Mouse (Mus musculus) megakaryocyte, embryonic 14.5 days (primary cell): Measurements from ENCODE around the gene Tex19.2. TPM values are rescaled to one million over a fixed set of nuclear protein-coding genes. Genes with fewer than 3 reads are reported as not detected.
A peak's percentile ranks its signal among the peaks of the same experiment; 100 is the strongest.
"Not testable (repeated sequence)": the region's sequence is repeated elsewhere in the genome, so short reads cannot be mapped to it uniquely, and the experiment has no call there.

Experiments
- H3K27me3 ChIP-seq: replicated peaks from 2 replicates; pipeline ENCODE3; 2012; ENCODE audit warnings: inconsistent platforms
- H3K36me3 ChIP-seq: replicated peaks from 2 replicates; pipeline ENCODE3; 2012; ENCODE audit warnings: low read length, inconsistent platforms, mixed read lengths
- H3K4me1 ChIP-seq: 2 replicates; pipeline ENCODE4 v1.6.1; 2012; ENCODE audit warnings: inconsistent platforms
- H3K4me3 ChIP-seq: replicated peaks from 2 replicates; pipeline ENCODE3; 2012; ENCODE audit warnings: moderate library complexity, mild to moderate bottlenecking, inconsistent platforms
- H3K9me3 ChIP-seq: 2 replicates; pipeline ENCODE4 v1.6.1; 2012; ENCODE audit warnings: inconsistent platforms
- FLI1 ChIP-seq: IDR thresholded peaks from 2 replicates; pipeline ENCODE4 v1.6.1; 2012; ENCODE audit warnings: low read length, inconsistent platforms, mixed read lengths
- GATA1 ChIP-seq: IDR thresholded peaks from 3 replicates; pipeline ENCODE4 v1.6.1; 2012; ENCODE audit warnings: mixed read lengths, low read length, inconsistent platforms, borderline replicate concordance
- polyA plus RNA-seq: library from polyadenylated mRNA; stranded (reverse); fragments of >175 nt; gene quantifications from 2 replicates; pipeline ENCODE4 v1.2.3, GENCODE M21; 2012; ENCODE audit warnings: low replicate concordance; ENCODE audit not compliant: insufficient read depth

Tex19.2 gene
- polyA plus RNA-seq, 1 experiment: 0.08 TPM

- Histone ChIP-seq H3K4me1 (peaks cover 24% of the 10 kb centered on the region), H3K27me3 (no peaks in the 10 kb centered on the region), H3K4me3 (peak overlapping the region; percentile 9), H3K9me3 (no peaks in the 10 kb centered on the region), H3K36me3 (no peaks in the 10 kb centered on the region)
- TF ChIP-seq GATA1: no peak
- TF ChIP-seq FLI1: no peak
Measured at GRCm38 (mm10) chr11:121090943-121091342, 27.5 kb downstream of the Tex19.2 start.

- TF ChIP-seq GATA1 (no peak), FLI1 (no peak)
- H3K4me1 ChIP-seq: peaks cover 24% of the 10 kb centered on the region
- no peaks in the 10 kb centered on the region for H3K9me3 ChIP-seq
- no peaks in the 10 kb centered on the region for H3K27me3 ChIP-seq
- H3K36me3 ChIP-seq: no peaks in the 10 kb centered on the region
- H3K4me3 ChIP-seq: no peak overlapping the region
Measured at GRCm38 (mm10) chr11:121089756-121090546, 28.5 kb downstream of the Tex19.2 start.

- Histone ChIP-seq H3K9me3 (no peaks in the 10 kb centered on the region), H3K36me3 (no peaks in the 10 kb centered on the region), H3K4me1 (peaks cover 25% of the 10 kb centered on the region), H3K4me3 (no peak overlapping the region), H3K27me3 (no peaks in the 10 kb centered on the region)
- TF ChIP-seq GATA1 (no peak), FLI1 (no peak)
Measured at GRCm38 (mm10) chr11:121088997-121089396, 29.5 kb downstream of the Tex19.2 start.

- no peaks in the 10 kb centered on the region for H3K36me3 ChIP-seq
- no peaks in the 10 kb centered on the region for H3K27me3 ChIP-seq
- H3K4me3 ChIP-seq: no peak overlapping the region
- H3K4me1 ChIP-seq: peaks cover 41% of the 10 kb centered on the region
- TF ChIP-seq GATA1 (no peak), FLI1 (no peak)
- H3K9me3 ChIP-seq: no peaks in the 10 kb centered on the region
Measured at GRCm38 (mm10) chr11:121086296-121086695, 32.2 kb downstream of the Tex19.2 start.

- peaks cover 45% of the 10 kb centered on the region for H3K4me1 ChIP-seq
- H3K9me3 ChIP-seq: no peaks in the 10 kb centered on the region
- TF ChIP-seq GATA1 (no peak), FLI1 (no peak)
- H3K4me3 ChIP-seq: no peak overlapping the region
- H3K36me3 ChIP-seq: no peaks in the 10 kb centered on the region
- peaks cover 3% of the 10 kb centered on the region for H3K27me3 ChIP-seq
Measured at GRCm38 (mm10) chr11:121085181-121085580, 33.3 kb downstream of the Tex19.2 start.

GRCm38 (mm10) chr11:121082857-121083500 is 35.5 kb downstream of the Tex19.2 start:
- Histone ChIP-seq H3K9me3 (no peaks in the 10 kb centered on the region), H3K4me3 (peak overlapping the region; percentile 83), H3K36me3 (no peaks in the 10 kb centered on the region), H3K27me3 (peaks cover 17% of the 10 kb centered on the region), H3K4me1 (peaks cover 54% of the 10 kb centered on the region)
- TF ChIP-seq GATA1: no peak
- no peak for TF ChIP-seq FLI1

GRCm38 (mm10) chr11:121082250-121082649 is 36.2 kb downstream of the Tex19.2 start:
- peak overlapping the region; percentile 19 for H3K4me3 ChIP-seq
- peaks cover 54% of the 10 kb centered on the region for H3K4me1 ChIP-seq
- no peaks in the 10 kb centered on the region for H3K9me3 ChIP-seq
- H3K27me3 ChIP-seq: peaks cover 17% of the 10 kb centered on the region
- H3K36me3 ChIP-seq: no peaks in the 10 kb centered on the region
- TF ChIP-seq GATA1 (no peak), FLI1 (no peak)

- Histone ChIP-seq H3K4me3 (peak within 1 kb of the TSS; percentile 34), H3K27me3 (peaks cover 25% of the 10 kb centered on the region), H3K4me1 (peaks cover 52% of the 10 kb centered on the region), H3K36me3 (no peaks in the 10 kb centered on the region), H3K9me3 (no peaks in the 10 kb centered on the region)
- TF ChIP-seq FLI1: no peak
- no peak for TF ChIP-seq GATA1
Measured at GRCm38 (mm10) chr11:121081120-121081519, 37.4 kb downstream of the Tex19.2 start, which contains the start of gene Sectm1a. Gene Sectm1a, minus strand, starts transcription at chr11:121081220.

- TF ChIP-seq GATA1: no peak
- no peak for TF ChIP-seq FLI1
- Histone ChIP-seq H3K9me3 (no peaks in the 10 kb centered on the region), H3K4me1 (peaks cover 54% of the 10 kb centered on the region), H3K27me3 (peaks cover 29% of the 10 kb centered on the region), H3K36me3 (no peaks in the 10 kb centered on the region), H3K4me3 (peak overlapping the region; percentile 34)
Measured at GRCm38 (mm10) chr11:121080330-121080729, 38.1 kb downstream of the Tex19.2 start.

- no peak for TF ChIP-seq GATA1
- TF ChIP-seq FLI1: no peak
- H3K9me3 ChIP-seq: no peaks in the 10 kb centered on the region
- peaks cover 19% of the 10 kb centered on the region for H3K4me1 ChIP-seq
- H3K36me3 ChIP-seq: no peaks in the 10 kb centered on the region
- H3K27me3 ChIP-seq: peaks cover 34% of the 10 kb centered on the region
- H3K4me3 ChIP-seq: no peak overlapping the region
Measured at GRCm38 (mm10) chr11:121075655-121076054, 42.8 kb downstream of the Tex19.2 start.

GRCm38 (mm10) chr11:121069662-121070061 is 48.8 kb downstream of the Tex19.2 start:
- not testable (repeated sequence) for H3K9me3 ChIP-seq, H3K4me3 ChIP-seq, H3K36me3 ChIP-seq, H3K4me1 ChIP-seq
- H3K27me3 ChIP-seq: peaks cover 42% of the 10 kb centered on the region
